Mouse (Mus musculus) heart, embryonic 13.5 days (tissue): Measurements from ENCODE around the gene Lamb1. TPM values are rescaled to one million over a fixed set of nuclear protein-coding genes. Genes with fewer than 3 reads are reported as not detected.

Experiments
- ATAC-seq: fragments of 200-750 bp; cut with Nextera tagmentation; 2 replicates; pipeline ENCODE4 v1.8.0; 2017; ENCODE audit warnings: moderate TSS enrichment; ENCODE audit not compliant: insufficient number of reproducible peaks, low FRiP score, low TSS enrichment; ENCODE audit errors: extremely low read depth
- H3K27ac ChIP-seq: fragments of 300-500 bp; sonication (generic); replicated peaks from 2 replicates; pipeline ENCODE4 v1.5.1; 2015; ENCODE audit warnings: moderate library complexity, mild to moderate bottlenecking, inconsistent platforms
- H3K27me3 ChIP-seq: fragments of 300-500 bp; sonication (generic); replicated peaks from 2 replicates; pipeline ENCODE4 v1.6.1; 2015; ENCODE audit warnings: mild to moderate bottlenecking, inconsistent platforms
- H3K36me3 ChIP-seq: fragments of 300-500 bp; sonication (generic); 2 replicates; pipeline ENCODE4 v1.6.1; 2015; ENCODE audit warnings: mild to moderate bottlenecking, inconsistent platforms
- H3K4me1 ChIP-seq: fragments of 300-500 bp; sonication (generic); 2 replicates; pipeline ENCODE4 v1.6.1; 2015; ENCODE audit warnings: inconsistent platforms
- H3K4me2 ChIP-seq: fragments of 300-500 bp; sonication (generic); 2 replicates; pipeline ENCODE4 v1.6.1; 2015; ENCODE audit warnings: inconsistent platforms, mild to moderate bottlenecking, moderate library complexity
- H3K4me3 ChIP-seq: fragments of 300-500 bp; sonication (generic); 2 replicates; pipeline ENCODE4 v1.5.1; 2015; ENCODE audit warnings: moderate library complexity, mild to moderate bottlenecking, inconsistent platforms
- H3K9ac ChIP-seq: fragments of 300-500 bp; sonication (generic); 2 replicates; pipeline ENCODE4 v1.6.1; 2015; ENCODE audit warnings: inconsistent platforms, mild to moderate bottlenecking, moderate library complexity
- H3K9me3 ChIP-seq: fragments of 300-500 bp; sonication (generic); 2 replicates; pipeline ENCODE4 v1.6.1; 2016; ENCODE audit warnings: inconsistent platforms
- WGBS: fragments of 180-500 bp; shearing (Covaris S2); methylation state at CpG from one replicate; pipeline ENCODE4 v1.1.7; 2015; ENCODE audit warnings: mixed read lengths; 5-methylcytosine and 5-hydroxymethylcytosine counted together
- polyA plus RNA-seq: library from polyadenylated mRNA; unstranded; fragments of >200 nt; fragmentation: Nextera tagmentation; extraction: Ambion mirVana; gene quantifications from 2 replicates; pipeline ENCODE4 v1.2.1, GENCODE M21; 2015

The Lamb1 gene
- polyA plus RNA-seq, 1 experiment from 2014 or later: 91.3 TPM

GRCm38 (mm10) chr12:31293361-31294142 lies 28.5 kb downstream of the Lamb1 start:
- Histone ChIP-seq H3K4me3 (no peak overlapping the region), H3K9me3 (peaks cover 4% of the 10 kb centered on the region; the same call in 1 of the 2 replicates), H3K27me3 (no peaks in the 10 kb centered on the region), H3K27ac (peak overlapping the region; percentile 90), H3K4me1 (peaks cover 60% of the 10 kb centered on the region), H3K4me2 (peak overlapping the region; percentile 18), H3K9ac (0 out of 2 replicates have a peak overlapping the region, but pooled peaks have one; percentile 5), H3K36me3 (peaks cover 85% of the 10 kb centered on the region)
- 26% methylated on average over 15 of the region's 15 CpGs for WGBS
- ATAC-seq: no peak

DNA sequence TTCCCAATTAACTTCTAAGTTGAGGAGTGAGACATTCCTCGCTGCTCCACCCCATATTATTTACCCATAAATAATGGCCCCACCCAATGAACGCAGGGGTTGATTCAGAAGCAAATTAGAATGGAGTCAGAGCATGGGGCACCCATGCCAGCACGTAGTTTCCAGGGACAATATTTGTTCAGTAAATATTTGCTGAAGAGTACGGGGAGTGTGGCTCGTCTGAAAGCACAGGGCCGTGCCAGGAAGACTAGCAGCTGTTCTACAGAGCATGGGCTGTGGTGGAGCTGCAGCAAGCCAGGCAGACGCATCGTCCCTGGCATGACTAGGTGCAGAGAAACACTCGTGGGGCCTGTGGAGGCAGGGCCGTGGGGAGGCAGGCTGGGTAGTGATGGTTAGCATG lies 29.5 kb downstream of the Lamb1 start:
- Histone ChIP-seq H3K27ac (peak overlapping the region; percentile 90), H3K4me1 (peaks cover 69% of the 10 kb centered on the region), H3K9me3 (peaks cover under 1% of the 10 kb centered on the region; the same call in 1 of the 2 replicates), H3K36me3 (peaks cover 85% of the 10 kb centered on the region), H3K4me3 (no peak overlapping the region), H3K9ac (peak overlapping the region; percentile 55), H3K27me3 (no peaks in the 10 kb centered on the region), H3K4me2 (no peak overlapping the region)
- no peak for ATAC-seq
- 51% methylated on average over 10 of the region's 10 CpGs for WGBS

DNA sequence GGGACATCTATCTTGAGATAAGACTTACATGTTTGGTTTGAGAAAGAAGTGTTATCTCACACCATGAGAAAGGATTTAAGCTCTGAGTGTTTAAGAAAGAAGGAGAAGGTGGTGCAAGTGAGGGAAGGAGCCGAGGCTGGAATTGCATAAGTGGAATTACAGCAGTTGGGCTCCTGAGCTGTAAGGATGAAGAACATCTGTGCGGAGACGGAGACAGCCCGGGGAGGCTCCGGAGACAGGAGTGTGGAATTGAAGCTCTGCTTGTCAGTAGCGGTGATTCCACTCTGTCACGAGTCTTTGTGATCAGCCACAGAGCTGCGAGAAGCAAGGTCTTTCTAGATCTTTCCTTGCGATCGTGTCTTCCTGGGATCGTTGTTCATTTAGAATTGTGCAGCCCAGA lies 30.0 kb downstream of the Lamb1 start:
- 65% methylated on average over 11 of the region's 11 CpGs for WGBS
- peak overlapping the region; percentile 55 for H3K9ac ChIP-seq
- H3K4me1 ChIP-seq: peaks cover 73% of the 10 kb centered on the region
- peak overlapping the region; percentile 90 for H3K27ac ChIP-seq
- peaks cover 87% of the 10 kb centered on the region for H3K36me3 ChIP-seq
- no peak overlapping the region for H3K4me2 ChIP-seq
- no peaks in the 10 kb centered on the region for H3K9me3 ChIP-seq
- no peak overlapping the region for H3K4me3 ChIP-seq
- no peak for ATAC-seq
- H3K27me3 ChIP-seq: no peaks in the 10 kb centered on the region

DNA sequence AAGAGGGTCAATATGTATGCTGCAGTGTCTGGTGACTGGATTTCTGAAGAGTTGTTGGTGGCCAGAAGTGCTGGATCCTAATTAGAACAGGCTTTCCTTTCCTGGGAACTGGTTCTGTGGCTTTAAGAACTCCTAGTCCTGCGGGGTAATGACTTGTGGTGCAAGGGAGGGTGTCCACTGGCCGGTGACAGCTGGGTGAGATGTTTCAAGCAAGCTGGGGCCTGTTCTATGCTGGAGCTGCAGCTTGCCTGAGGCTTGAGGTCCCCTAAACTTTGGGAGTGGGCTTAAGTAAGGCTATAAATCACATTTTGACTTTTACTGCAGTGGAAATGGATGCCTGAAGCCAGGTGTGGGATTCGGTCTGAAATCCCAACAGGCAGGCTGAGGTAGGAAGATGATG lies 30.5 kb downstream of the Lamb1 start:
- no peak for ATAC-seq
- H3K27me3 ChIP-seq: no peaks in the 10 kb centered on the region
- no peak overlapping the region for H3K4me3 ChIP-seq
- peaks cover 78% of the 10 kb centered on the region for H3K4me1 ChIP-seq
- peak overlapping the region; percentile 90 for H3K27ac ChIP-seq
- H3K9ac ChIP-seq: peak overlapping the region; percentile 55
- H3K9me3 ChIP-seq: no peaks in the 10 kb centered on the region
- no peak overlapping the region for H3K4me2 ChIP-seq
- peaks cover 87% of the 10 kb centered on the region for H3K36me3 ChIP-seq
- 46% methylated on average over 3 of the region's 3 CpGs for WGBS

DNA sequence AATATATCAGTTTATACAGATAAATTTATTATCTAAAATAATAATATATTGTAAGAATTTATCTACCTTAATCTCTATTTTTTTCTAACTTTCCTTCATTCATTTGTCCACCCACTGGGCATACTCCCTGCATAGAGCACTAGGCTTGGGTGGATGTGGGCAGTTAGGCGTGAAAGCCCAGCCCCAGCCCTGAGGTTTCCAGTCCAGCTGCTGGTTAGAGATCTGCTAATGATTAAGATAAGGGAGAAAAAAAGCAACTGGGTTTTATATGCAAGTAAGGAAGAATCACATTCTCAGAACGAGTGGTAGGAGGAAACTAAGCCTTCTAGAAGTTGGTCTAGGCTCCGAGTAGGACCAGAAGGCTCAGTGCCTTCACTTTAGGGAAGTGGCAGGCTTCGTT lies 31.1 kb downstream of the Lamb1 start:
- no peak for ATAC-seq
- peaks cover 87% of the 10 kb centered on the region for H3K36me3 ChIP-seq

DNA sequence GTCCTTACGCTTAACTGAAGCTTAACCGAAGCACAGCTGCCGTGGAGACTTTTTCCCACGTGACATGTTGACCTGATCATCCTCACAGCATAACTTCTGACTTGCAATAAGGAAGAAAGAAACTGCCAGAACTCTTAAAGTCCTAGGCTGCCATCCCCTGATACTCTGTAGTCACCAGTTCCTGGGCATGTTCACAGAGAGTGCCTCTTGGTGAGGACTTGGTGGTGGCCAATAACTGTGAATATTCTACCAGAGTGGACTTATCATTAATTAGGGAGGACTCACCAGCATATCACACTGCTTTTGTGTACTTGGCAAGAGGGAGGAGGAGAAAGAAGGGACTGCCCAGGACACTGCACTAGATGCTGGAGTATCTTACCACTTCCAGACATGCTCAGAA lies 33.1 kb downstream of the Lamb1 start:
- peaks cover 63% of the 10 kb centered on the region for H3K4me1 ChIP-seq
- WGBS: 87% methylated on average over 4 of the region's 4 CpGs
- no peaks in the 10 kb centered on the region for H3K27me3 ChIP-seq
- H3K9ac ChIP-seq: no peak overlapping the region
- no peak for ATAC-seq
- H3K9me3 ChIP-seq: no peaks in the 10 kb centered on the region
- peaks cover 89% of the 10 kb centered on the region for H3K36me3 ChIP-seq
- no peak overlapping the region for H3K4me2 ChIP-seq
- peak overlapping the region; percentile 4; the same call in 1 of the 2 replicates for H3K27ac ChIP-seq
- H3K4me3 ChIP-seq: no peak overlapping the region

More for the DNA sequence above, 31.1 kb downstream of the Lamb1 start:
- Histone ChIP-seq H3K4me3 (no peak overlapping the region), H3K27me3 (no peaks in the 10 kb centered on the region), H3K4me1 (peaks cover 81% of the 10 kb centered on the region), H3K9ac (no peak overlapping the region), H3K27ac (no peak overlapping the region), H3K9me3 (no peaks in the 10 kb centered on the region), H3K4me2 (no peak overlapping the region)
- WGBS: 72% methylated on average over 4 of the region's 4 CpGs

- H3K9me3 ChIP-seq: no peaks in the 10 kb centered on the region
- H3K27me3 ChIP-seq: no peaks in the 10 kb centered on the region
- peaks cover 59% of the 10 kb centered on the region for H3K4me1 ChIP-seq
- H3K4me2 ChIP-seq: no peak overlapping the region
- H3K9ac ChIP-seq: no peak overlapping the region
- peaks cover 93% of the 10 kb centered on the region for H3K36me3 ChIP-seq
- WGBS: 85% methylated on average over 8 of the region's 8 CpGs
- no peak for ATAC-seq
- H3K27ac ChIP-seq: peak overlapping the region; percentile 85; the same call in 1 of the 2 replicates
- H3K4me3 ChIP-seq: no peak overlapping the region
Observed at GRCm38 (mm10) chr12:31298530-31298929, 33.5 kb downstream of the Lamb1 start.

DNA sequence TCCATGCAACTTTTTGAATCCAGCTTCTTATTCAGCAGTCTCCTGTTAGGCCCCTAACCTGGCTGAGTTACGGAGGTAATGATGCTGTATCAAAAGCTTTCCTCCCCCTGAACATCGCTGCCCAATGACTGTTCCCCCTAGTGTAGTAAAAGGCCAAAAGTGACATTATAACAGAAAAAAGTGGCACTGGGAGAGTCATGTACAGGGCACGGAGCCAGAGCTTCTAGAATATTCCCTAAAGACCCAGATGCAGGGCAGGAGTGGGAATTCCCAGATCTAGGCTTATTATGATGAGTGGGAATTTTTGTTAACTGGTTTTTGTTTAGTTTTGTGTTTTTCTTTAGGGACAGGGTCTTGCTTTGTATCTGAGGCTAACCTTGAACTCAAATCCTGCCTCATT lies 34.1 kb downstream of the Lamb1 start:
- Histone ChIP-seq H3K36me3 (peaks cover 98% of the 10 kb centered on the region), H3K9me3 (no peaks in the 10 kb centered on the region), H3K27ac (peak overlapping the region; percentile 85), H3K27me3 (no peaks in the 10 kb centered on the region), H3K4me1 (peaks cover 53% of the 10 kb centered on the region), H3K4me2 (no peak overlapping the region), H3K4me3 (no peak overlapping the region), H3K9ac (peak overlapping the region; percentile 63)
- 86% methylated on average over 3 of the region's 3 CpGs for WGBS
- ATAC-seq: no peak

DNA sequence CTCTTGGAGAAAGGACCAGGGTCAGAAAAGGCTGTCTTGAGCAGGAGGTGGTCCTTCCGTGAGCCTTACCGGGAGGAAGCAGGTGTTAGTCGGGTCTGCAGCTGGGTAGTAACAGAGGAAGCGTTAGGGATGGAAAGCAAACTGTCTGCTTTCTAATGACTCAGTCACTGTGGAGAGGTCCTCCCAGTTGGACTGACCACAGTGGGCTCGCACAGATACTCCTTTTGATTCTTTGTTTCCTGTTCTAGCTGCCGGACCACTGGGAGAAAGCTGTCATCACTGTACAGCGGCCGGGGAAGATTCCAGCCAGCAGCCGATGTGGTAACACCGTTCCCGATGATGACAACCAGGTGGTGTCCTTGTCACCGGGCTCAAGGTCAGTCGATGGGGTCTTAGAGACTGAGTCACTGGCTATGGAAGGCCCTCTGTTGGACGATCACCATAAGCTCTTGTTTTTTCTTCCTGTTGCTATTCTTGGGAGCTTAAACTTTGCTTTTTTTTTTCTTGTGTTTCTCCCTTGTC lies 34.7 kb downstream of the Lamb1 start:
- Histone ChIP-seq H3K9ac (peak overlapping the region; percentile 63), H3K27me3 (no peaks in the 10 kb centered on the region), H3K9me3 (no peaks in the 10 kb centered on the region), H3K27ac (peak overlapping the region; percentile 85), H3K4me1 (peaks cover 51% of the 10 kb centered on the region), H3K36me3 (peaks cover 98% of the 10 kb centered on the region), H3K4me3 (no peak overlapping the region), H3K4me2 (no peak overlapping the region)
- 22% methylated on average over 14 of the region's 14 CpGs for WGBS
- peak; percentile 57 for ATAC-seq

DNA sequence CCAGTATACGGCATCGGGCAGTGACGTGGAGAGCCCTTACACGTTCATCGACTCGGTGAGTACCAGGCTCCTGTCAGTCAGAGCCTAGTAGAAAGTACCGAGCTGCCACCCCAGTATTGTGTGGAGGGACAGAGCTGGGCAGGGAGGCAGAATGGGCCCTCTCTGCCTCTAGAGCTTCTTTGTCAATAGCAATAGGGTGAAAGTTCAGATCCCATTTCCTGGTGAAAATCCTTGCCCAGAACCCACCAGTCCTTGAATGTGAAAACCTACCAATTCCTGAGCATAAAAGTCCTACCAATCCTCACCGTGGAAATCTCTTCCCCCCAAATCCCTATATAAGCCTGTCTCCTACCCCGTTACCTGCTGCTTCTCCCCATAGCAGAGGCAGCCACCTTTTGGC lies 35.2 kb downstream of the Lamb1 start:
- Histone ChIP-seq H3K9ac (peak overlapping the region; percentile 47; the same call in 1 of the 2 replicates), H3K4me3 (no peak overlapping the region), H3K27ac (peak overlapping the region; percentile 85), H3K4me2 (no peak overlapping the region), H3K27me3 (no peaks in the 10 kb centered on the region), H3K9me3 (no peaks in the 10 kb centered on the region), H3K4me1 (peaks cover 50% of the 10 kb centered on the region), H3K36me3 (peaks cover 99% of the 10 kb centered on the region)
- 75% methylated on average over 9 of the region's 9 CpGs for WGBS
- no peak for ATAC-seq

DNA sequence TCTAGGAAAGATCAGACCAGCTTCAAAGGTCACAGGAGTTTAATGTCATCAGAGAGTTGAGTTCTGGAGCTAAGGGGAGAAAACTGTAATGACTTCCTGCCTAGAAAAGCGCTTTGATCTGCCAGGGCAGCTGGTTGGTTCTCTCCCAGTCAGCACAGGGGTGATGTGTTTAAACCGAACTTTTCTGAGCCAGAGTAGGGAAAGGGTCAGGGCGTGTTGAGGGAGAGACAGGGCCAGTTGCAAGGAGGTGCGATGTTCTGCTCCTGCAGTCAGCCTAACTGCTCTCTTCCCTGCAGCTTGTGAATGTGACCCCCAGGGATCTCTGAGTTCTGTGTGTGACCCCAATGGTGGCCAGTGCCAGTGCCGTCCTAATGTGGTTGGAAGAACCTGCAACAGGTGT lies 37.2 kb downstream of the Lamb1 start:
- Histone ChIP-seq H3K36me3 (peaks cover 100% of the 10 kb centered on the region), H3K4me3 (no peak overlapping the region), H3K9ac (no peak overlapping the region), H3K9me3 (no peaks in the 10 kb centered on the region), H3K4me2 (no peak overlapping the region), H3K4me1 (peaks cover 51% of the 10 kb centered on the region), H3K27ac (no peak overlapping the region), H3K27me3 (no peaks in the 10 kb centered on the region)
- no peak for ATAC-seq
- 67% methylated on average over 5 of the region's 5 CpGs for WGBS
